Mouse (Mus musculus): ENCODE results near the gene Cux1. TPM values are rescaled to one million over a fixed set of nuclear protein-coding genes. Genes with fewer than 3 reads are reported as not detected.

The Cux1 gene
- polyA plus RNA-seq, 1 experiment from 2014 or later: 163 TPM

DNA sequence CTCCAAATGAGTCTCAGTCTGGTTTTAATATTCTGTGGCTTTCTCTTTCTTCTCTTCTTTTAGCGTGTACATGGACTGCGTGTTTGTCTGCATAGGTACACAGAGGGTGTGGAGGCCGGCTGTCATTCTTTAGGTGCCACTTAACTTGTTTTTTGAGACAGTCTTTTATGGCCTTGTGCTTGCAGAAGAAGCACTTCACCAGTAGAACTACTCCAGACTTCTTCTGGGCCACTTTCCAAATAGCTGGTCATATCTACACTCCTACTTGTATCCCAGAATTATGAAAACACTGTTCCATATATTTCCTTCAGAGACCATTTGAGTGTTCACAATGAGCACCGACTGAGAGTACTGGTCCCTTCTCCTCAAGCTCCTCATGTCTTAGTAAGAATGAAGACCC lies 149.4 kb downstream of the Cux1 start:
- 92% methylated on average over 4 of the region's 4 CpGs for WGBS
- Histone ChIP-seq H3K27me3 (ENCODE audit: control insufficient read depth, insufficient read depth, low read length) (no peaks in the 10 kb centered on the region), H3K4me2 (ENCODE audit: low read depth, low read length, severe bottlenecking) (no peak overlapping the region), H3K36me3 (ENCODE audit: control insufficient read depth, insufficient read depth, low read length) (no peaks in the 10 kb centered on the region), H3K27ac (ENCODE audit: low read depth, low read length) (no peak overlapping the region), H3K9ac (ENCODE audit: low read length) (no peak overlapping the region), H3K9me3 (ENCODE audit: control insufficient read depth, low read length) (no peaks in the 10 kb centered on the region), H3K4me1 (replicated peaks; ENCODE audit: control insufficient read depth, insufficient read depth, low read length) (no peaks in the 10 kb centered on the region), H3K4me3 (ENCODE audit: low read depth, low read length) (no peak overlapping the region)
- DNase-seq (ENCODE audit: low spot score) (no peak), ATAC-seq (replicated peaks; ENCODE audit: low FRiP score) (no peak)

GRCm38 (mm10) chr5:136414479-136414878 lies 152.8 kb downstream of the Cux1 start:
- 94% methylated on average over 2 of the region's 2 CpGs for WGBS
- Histone ChIP-seq H3K36me3 (ENCODE audit: control insufficient read depth, insufficient read depth, low read length) (no peaks in the 10 kb centered on the region), H3K4me1 (replicated peaks; ENCODE audit: control insufficient read depth, insufficient read depth, low read length) (no peaks in the 10 kb centered on the region), H3K27me3 (ENCODE audit: control insufficient read depth, insufficient read depth, low read length) (no peaks in the 10 kb centered on the region), H3K27ac (ENCODE audit: low read depth, low read length) (no peak overlapping the region), H3K4me3 (ENCODE audit: low read depth, low read length) (no peak overlapping the region), H3K9me3 (ENCODE audit: control insufficient read depth, low read length) (no peaks in the 10 kb centered on the region), H3K4me2 (ENCODE audit: low read depth, low read length, severe bottlenecking) (no peak overlapping the region), H3K9ac (ENCODE audit: low read length) (no peak overlapping the region)
- DNase-seq (ENCODE audit: low spot score): no peak
- ATAC-seq (replicated peaks; ENCODE audit: low FRiP score): no peak

DNA sequence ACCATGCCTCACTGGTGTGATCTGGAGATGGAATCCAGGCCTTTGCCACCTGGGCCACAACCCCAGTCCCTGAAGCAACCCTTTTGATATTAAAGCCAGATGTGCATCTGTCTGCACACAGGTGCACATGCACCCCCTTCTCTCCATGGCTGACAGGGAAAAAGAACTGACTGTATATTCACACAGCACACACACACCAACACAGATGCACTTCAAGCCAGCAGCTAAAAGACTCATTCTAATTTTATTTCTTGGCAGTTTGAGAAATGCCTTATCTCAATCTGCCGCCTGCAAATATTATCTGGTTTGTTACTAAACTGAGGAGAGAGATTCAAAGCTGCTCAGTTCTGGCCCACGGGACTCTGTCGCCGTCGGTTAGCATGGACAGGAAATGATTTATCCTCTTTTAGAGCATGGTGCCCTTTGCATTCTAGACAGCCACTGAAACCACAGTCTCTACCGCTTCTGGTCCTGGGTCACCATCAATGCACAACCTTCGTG lies 156.6 kb downstream of the Cux1 start:
- no peak overlapping the region for H3K9ac ChIP-seq (ENCODE audit: low read length)
- no peaks in the 10 kb centered on the region for H3K27me3 ChIP-seq (ENCODE audit: control insufficient read depth, insufficient read depth, low read length)
- no peaks in the 10 kb centered on the region for H3K4me1 ChIP-seq (replicated peaks; ENCODE audit: control insufficient read depth, insufficient read depth, low read length)
- H3K4me3 ChIP-seq (ENCODE audit: low read depth, low read length): no peak overlapping the region
- H3K9me3 ChIP-seq (ENCODE audit: control insufficient read depth, low read length): no peaks in the 10 kb centered on the region; the same call in 1 of the 2 replicates
- no peak overlapping the region for H3K4me2 ChIP-seq (ENCODE audit: low read depth, low read length, severe bottlenecking)
- WGBS: 86% methylated on average over 7 of the region's 7 CpGs
- H3K27ac ChIP-seq (ENCODE audit: low read depth, low read length): no peak overlapping the region
- no peak for DNase-seq (ENCODE audit: low spot score)
- ATAC-seq (replicated peaks; ENCODE audit: low FRiP score): no peak
- peaks cover 6% of the 10 kb centered on the region for H3K36me3 ChIP-seq (ENCODE audit: control insufficient read depth, insufficient read depth, low read length)

DNA sequence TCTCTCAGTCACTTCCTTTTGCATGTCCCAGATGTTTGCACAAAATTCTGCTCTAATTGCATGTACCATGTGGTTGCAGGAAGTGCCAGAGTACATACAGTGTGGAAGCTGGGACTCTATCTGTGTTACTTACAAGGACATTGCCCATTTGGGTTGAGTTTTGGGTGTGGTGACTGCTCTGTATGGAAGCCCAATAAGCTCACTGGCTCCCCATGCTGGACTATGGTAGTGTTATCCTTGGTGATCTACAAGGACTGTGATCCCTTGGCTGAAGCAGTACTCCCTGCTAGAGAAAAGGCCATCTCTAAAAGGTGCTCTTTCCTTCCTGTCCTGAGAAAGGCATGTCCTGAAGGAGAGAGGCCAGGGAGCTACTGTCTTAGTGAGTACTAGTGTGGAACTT lies 160.9 kb downstream of the Cux1 start:
- Histone ChIP-seq H3K27me3 (ENCODE audit: control insufficient read depth, insufficient read depth, low read length) (no peaks in the 10 kb centered on the region), H3K9ac (ENCODE audit: low read length) (no peak overlapping the region), H3K36me3 (ENCODE audit: control insufficient read depth, insufficient read depth, low read length) (peaks cover 6% of the 10 kb centered on the region), H3K4me3 (ENCODE audit: low read depth, low read length) (no peak overlapping the region), H3K4me1 (replicated peaks; ENCODE audit: control insufficient read depth, insufficient read depth, low read length) (0 out of 2 replicates have a peak, but pooled peaks cover 1% of the 10 kb centered on the region), H3K9me3 (ENCODE audit: control insufficient read depth, low read length) (no peaks in the 10 kb centered on the region; the same call in 1 of the 2 replicates), H3K27ac (ENCODE audit: low read depth, low read length) (no peak overlapping the region), H3K4me2 (ENCODE audit: low read depth, low read length, severe bottlenecking) (no peak overlapping the region)
- ATAC-seq (replicated peaks; ENCODE audit: low FRiP score): no peak
- no peak for DNase-seq (ENCODE audit: low spot score)

DNA sequence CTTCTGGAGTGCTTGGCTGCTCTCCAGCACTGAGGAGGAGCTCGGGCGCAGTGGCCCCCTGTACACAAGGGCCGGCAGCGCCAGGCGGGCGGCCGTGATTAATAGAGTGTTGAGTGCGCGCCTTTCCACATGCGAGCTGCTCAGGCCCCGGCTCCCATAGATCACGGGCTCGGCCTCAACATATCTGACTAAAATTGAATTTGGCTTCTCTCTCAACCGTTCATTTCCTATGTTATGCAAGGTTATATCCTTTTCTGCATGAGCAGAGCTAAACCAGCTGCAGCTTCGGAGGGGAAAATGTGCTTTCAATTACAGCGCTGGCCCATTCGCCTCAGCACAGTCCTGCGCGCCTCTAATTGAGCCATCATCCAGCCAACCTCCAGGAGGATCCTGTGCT lies 163.7 kb downstream of the Cux1 start:
- 65% methylated on average over 19 of the region's 19 CpGs for WGBS
- no peak overlapping the region for H3K9ac ChIP-seq (ENCODE audit: low read length)
- ATAC-seq (replicated peaks; ENCODE audit: low FRiP score) (no peak), DNase-seq (ENCODE audit: low spot score) (peak; percentile 59)
- no peaks in the 10 kb centered on the region for H3K27me3 ChIP-seq (ENCODE audit: control insufficient read depth, insufficient read depth, low read length)
- no peak overlapping the region for H3K4me3 ChIP-seq (ENCODE audit: low read depth, low read length)
- H3K4me2 ChIP-seq (ENCODE audit: low read depth, low read length, severe bottlenecking): no peak overlapping the region
- peaks cover 6% of the 10 kb centered on the region for H3K36me3 ChIP-seq (ENCODE audit: control insufficient read depth, insufficient read depth, low read length)
- no peak overlapping the region for H3K27ac ChIP-seq (ENCODE audit: low read depth, low read length)
- no peaks in the 10 kb centered on the region; the same call in 1 of the 2 replicates for H3K9me3 ChIP-seq (ENCODE audit: control insufficient read depth, low read length)
- H3K4me1 ChIP-seq (replicated peaks; ENCODE audit: control insufficient read depth, insufficient read depth, low read length): 0 out of 2 replicates have a peak, but pooled peaks cover 1% of the 10 kb centered on the region

GRCm38 (mm10) chr5:136402622-136403564 lies 164.4 kb downstream of the Cux1 start:
- Histone ChIP-seq H3K4me3 (ENCODE audit: low read depth, low read length) (no peak overlapping the region), H3K4me2 (ENCODE audit: low read depth, low read length, severe bottlenecking) (no peak overlapping the region), H3K9ac (ENCODE audit: low read length) (no peak overlapping the region), H3K9me3 (ENCODE audit: control insufficient read depth, low read length) (no peaks in the 10 kb centered on the region), H3K27ac (ENCODE audit: low read depth, low read length) (no peak overlapping the region), H3K36me3 (ENCODE audit: control insufficient read depth, insufficient read depth, low read length) (peaks cover 4% of the 10 kb centered on the region), H3K4me1 (replicated peaks; ENCODE audit: control insufficient read depth, insufficient read depth, low read length) (0 out of 2 replicates have a peak, but pooled peaks cover 1% of the 10 kb centered on the region), H3K27me3 (ENCODE audit: control insufficient read depth, insufficient read depth, low read length) (no peaks in the 10 kb centered on the region)
- 85% methylated on average over 15 of the region's 15 CpGs for WGBS
- DNase-seq (ENCODE audit: low spot score) (no peak), ATAC-seq (replicated peaks; ENCODE audit: low FRiP score) (no peak)

GRCm38 (mm10) chr5:136398706-136399105 lies 168.6 kb downstream of the Cux1 start:
- Histone ChIP-seq H3K36me3 (ENCODE audit: control insufficient read depth, insufficient read depth, low read length) (no peaks in the 10 kb centered on the region), H3K4me3 (ENCODE audit: low read depth, low read length) (no peak overlapping the region), H3K9ac (ENCODE audit: low read length) (no peak overlapping the region), H3K4me1 (replicated peaks; ENCODE audit: control insufficient read depth, insufficient read depth, low read length) (0 out of 2 replicates have a peak, but pooled peaks cover 1% of the 10 kb centered on the region), H3K27me3 (ENCODE audit: control insufficient read depth, insufficient read depth, low read length) (no peaks in the 10 kb centered on the region), H3K9me3 (ENCODE audit: control insufficient read depth, low read length) (no peaks in the 10 kb centered on the region), H3K27ac (ENCODE audit: low read depth, low read length) (no peak overlapping the region), H3K4me2 (ENCODE audit: low read depth, low read length, severe bottlenecking) (no peak overlapping the region)
- WGBS: 90% methylated on average over 3 of the region's 3 CpGs
- ATAC-seq (replicated peaks; ENCODE audit: low FRiP score) (no peak), DNase-seq (ENCODE audit: low spot score) (no peak)

- Histone ChIP-seq H3K27me3 (ENCODE audit: control insufficient read depth, insufficient read depth, low read length) (no peaks in the 10 kb centered on the region), H3K4me3 (ENCODE audit: low read depth, low read length) (no peak overlapping the region), H3K4me1 (replicated peaks; ENCODE audit: control insufficient read depth, insufficient read depth, low read length) (no peaks in the 10 kb centered on the region), H3K9me3 (ENCODE audit: control insufficient read depth, low read length) (no peaks in the 10 kb centered on the region), H3K4me2 (ENCODE audit: low read depth, low read length, severe bottlenecking) (no peak overlapping the region), H3K27ac (ENCODE audit: low read depth, low read length) (no peak overlapping the region), H3K36me3 (ENCODE audit: control insufficient read depth, insufficient read depth, low read length) (no peaks in the 10 kb centered on the region), H3K9ac (ENCODE audit: low read length) (no peak overlapping the region)
- DNase-seq (ENCODE audit: low spot score): no peak
- WGBS: 94% methylated on average over 1 of the region's 1 CpGs
- no peak for ATAC-seq (replicated peaks; ENCODE audit: low FRiP score)
Measured at GRCm38 (mm10) chr5:136396699-136397098, 170.6 kb downstream of the Cux1 start.

Measured in forebrain, embryonic 11.5 days (tissue).